Mouse (Mus musculus): ENCODE measurements around the gene C530008M17Rik.

The C530008M17Rik gene

GRCm38 (mm10) chr5:76702104-76702503 lies 45.8 kb downstream of the C530008M17Rik start:
- DNase-seq (ENCODE audit: low spot score in 2 of 2) = no peak

- no peak for DNase-seq (ENCODE audit: low spot score in 2 of 2)
Observed at GRCm38 (mm10) chr5:76702646-76703045, 46.3 kb downstream of the C530008M17Rik start.

GRCm38 (mm10) chr5:76705307-76706173 lies 49.2 kb downstream of the C530008M17Rik start:
- no peak for DNase-seq (ENCODE audit: low spot score in 2 of 2)

- no peak for DNase-seq (ENCODE audit: low spot score in 2 of 2)
Observed at GRCm38 (mm10) chr5:76707072-76707471, 50.8 kb downstream of the C530008M17Rik start.

- DNase-seq (ENCODE audit: low spot score in 2 of 2) = no peak
Observed at GRCm38 (mm10) chr5:76708004-76708403, 51.7 kb downstream of the C530008M17Rik start.

GRCm38 (mm10) chr5:76713743-76714142 lies 57.4 kb downstream of the C530008M17Rik start:
- no peak for DNase-seq (ENCODE audit: low spot score in 2 of 2)

- no peak for DNase-seq (ENCODE audit: low spot score in 2 of 2)
Observed at GRCm38 (mm10) chr5:76719954-76720353, 63.6 kb downstream of the C530008M17Rik start.

GRCm38 (mm10) chr5:76724878-76725277 lies 68.6 kb downstream of the C530008M17Rik start:
- no peak for DNase-seq (ENCODE audit: low spot score in 2 of 2)

- DNase-seq (ENCODE audit: low spot score in 2 of 2) = no peak
Observed at GRCm38 (mm10) chr5:76726518-76727103, 70.3 kb downstream of the C530008M17Rik start.

GRCm38 (mm10) chr5:76733055-76733641 lies 76.8 kb downstream of the C530008M17Rik start:
- no peak for DNase-seq (ENCODE audit: low spot score in 2 of 2)

GRCm38 (mm10) chr5:76741463-76741862 lies 85.2 kb downstream of the C530008M17Rik start:
- DNase-seq (ENCODE audit: low spot score in 2 of 2) = no peak

- no peak for DNase-seq (ENCODE audit: low spot score in 2 of 2)
Observed at GRCm38 (mm10) chr5:76742076-76742475, 85.8 kb downstream of the C530008M17Rik start.

GRCm38 (mm10) chr5:76744737-76745209 lies 88.5 kb downstream of the C530008M17Rik start:
- no peak for DNase-seq (ENCODE audit: low spot score in 2 of 2)

- DNase-seq (ENCODE audit: low spot score in 2 of 2) = no peak
Observed at GRCm38 (mm10) chr5:76747851-76748250, 91.5 kb downstream of the C530008M17Rik start.

- no peak for DNase-seq (ENCODE audit: low spot score in 2 of 2)
Observed at GRCm38 (mm10) chr5:76752351-76752750, 96.0 kb downstream of the C530008M17Rik start.

GRCm38 (mm10) chr5:76760349-76760748 lies 104.0 kb downstream of the C530008M17Rik start:
- no peak for DNase-seq (ENCODE audit: low spot score in 2 of 2)

- no peak for DNase-seq (ENCODE audit: low spot score in 2 of 2)
Observed at GRCm38 (mm10) chr5:76762030-76762698, 105.9 kb downstream of the C530008M17Rik start.

GRCm38 (mm10) chr5:76763148-76763701 lies 106.9 kb downstream of the C530008M17Rik start:
- no peak for DNase-seq (ENCODE audit: low spot score in 2 of 2)

- DNase-seq (ENCODE audit: low spot score in 2 of 2) = no peak
Observed at GRCm38 (mm10) chr5:76763731-76764130, 107.4 kb downstream of the C530008M17Rik start.

GRCm38 (mm10) chr5:76769014-76769413 lies 112.7 kb downstream of the C530008M17Rik start:
- no peak for DNase-seq (ENCODE audit: low spot score in 2 of 2)

- no peak for DNase-seq (ENCODE audit: low spot score in 2 of 2)
Observed at GRCm38 (mm10) chr5:76769572-76769971, 113.3 kb downstream of the C530008M17Rik start.

- DNase-seq (ENCODE audit: low spot score in 2 of 2) = no peak
Observed at GRCm38 (mm10) chr5:76771371-76771770, 115.1 kb downstream of the C530008M17Rik start.

Data from urinary bladder, postnatal 4 days (tissue).